Mouse (Mus musculus) lung, postnatal 14 days (tissue): ENCODE data around the gene Hand1.
A peak's percentile ranks its signal among the peaks of the same experiment; 100 is the strongest.
"Not testable (repeated sequence)": the region's sequence is repeated elsewhere in the genome, so short reads cannot be mapped to it uniquely, and the experiment has no call there.

ENCODE experiments used
- DNase-seq: peaks from one replicate; pipeline ENCODE4 v3.0.0; 2021

Gene Hand1

GRCm38 (mm10) chr11:57832552-57833201, at the start of gene Hand1:
Gene Hand1, minus strand, starts transcription at chr11:57832818.
- DNase-seq, result no peak

GRCm38 (mm10) chr11:57876157-57876556, 43.5 kb upstream of the Hand1 start:
- no peak for DNase-seq

- no peak for DNase-seq
Observed at GRCm38 (mm10) chr11:57873014-57873413, 40.4 kb upstream of the Hand1 start.

- DNase-seq, result peak; percentile 34
Observed at GRCm38 (mm10) chr11:57868753-57869460, 36.3 kb upstream of the Hand1 start.

GRCm38 (mm10) chr11:57866466-57866865, 33.8 kb upstream of the Hand1 start:
- DNase-seq, result no peak

- DNase-seq, result no peak
Observed at GRCm38 (mm10) chr11:57864577-57864976, 32.0 kb upstream of the Hand1 start.

- no peak for DNase-seq
Observed at GRCm38 (mm10) chr11:57862088-57862487, 29.5 kb upstream of the Hand1 start.

- no peak for DNase-seq
Observed at GRCm38 (mm10) chr11:57857709-57858108, 25.1 kb upstream of the Hand1 start.

- no peak for DNase-seq
Observed at GRCm38 (mm10) chr11:57853571-57853970, 21.0 kb upstream of the Hand1 start.

GRCm38 (mm10) chr11:57850931-57851330, 18.3 kb upstream of the Hand1 start:
- DNase-seq, result no peak

- DNase-seq, result no peak
Observed at GRCm38 (mm10) chr11:57850298-57850697, 17.7 kb upstream of the Hand1 start.

- DNase-seq, result no peak
Observed at GRCm38 (mm10) chr11:57847396-57847795, 14.8 kb upstream of the Hand1 start.

GRCm38 (mm10) chr11:57846421-57847363, 14.1 kb upstream of the Hand1 start:
- not testable (repeated sequence) for DNase-seq

GRCm38 (mm10) chr11:57841391-57841790, 8.8 kb upstream of the Hand1 start:
- DNase-seq, result no peak

- no peak for DNase-seq
Observed at GRCm38 (mm10) chr11:57840986-57841385, 8.4 kb upstream of the Hand1 start.

- DNase-seq, result no peak
Observed at GRCm38 (mm10) chr11:57837861-57838680, 5.5 kb upstream of the Hand1 start.

GRCm38 (mm10) chr11:57836872-57837680, 4.5 kb upstream of the Hand1 start:
- DNase-seq, result no peak

GRCm38 (mm10) chr11:57836401-57836800, 3.8 kb upstream of the Hand1 start:
- no peak for DNase-seq

- no peak for DNase-seq
Observed at GRCm38 (mm10) chr11:57835931-57836330, 3.3 kb upstream of the Hand1 start.

GRCm38 (mm10) chr11:57835331-57835730, 2.7 kb upstream of the Hand1 start:
- no peak for DNase-seq

GRCm38 (mm10) chr11:57834031-57834430, 1.4 kb upstream of the Hand1 start:
- DNase-seq, result no peak
